ENCODE assay signal across 9 mouse cellular contexts in the genomic region with DNA sequence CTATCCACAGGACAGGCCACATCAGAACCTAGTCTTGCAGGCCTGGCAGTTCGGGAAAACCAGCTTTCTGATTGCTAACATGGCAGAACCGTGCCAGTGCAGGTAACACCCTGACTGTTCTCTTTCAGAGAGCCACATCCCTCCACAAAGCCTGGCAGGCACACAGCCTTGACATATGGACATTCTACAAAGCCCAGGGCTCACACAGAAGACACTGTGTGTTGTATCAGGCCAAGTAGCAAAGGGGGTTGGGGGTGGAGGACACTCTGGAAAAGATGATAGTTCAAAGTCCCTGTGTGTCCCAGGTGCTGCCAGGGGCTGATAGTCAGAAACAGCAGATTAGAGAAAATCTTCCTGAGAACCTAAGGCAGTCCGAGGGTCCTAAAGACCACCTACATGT. TPM values are rescaled to one million over a fixed set of nuclear protein-coding genes. Genes with fewer than 3 reads are reported as not detected.
DNase-seq lines count a peak whose midpoint lies in the region; ATAC-seq and TF ChIP-seq lines count a peak whose summit lies in the region.
"Had no signal": no experiment of that assay in that cellular context is flagged by ENCODE, and none has a peak within 500 bp of the region (broad histone marks: within the 10 kb centered on the region; RNA-seq: fewer than 3 reads in every experiment).

No protein-coding gene starts in this region.

- no peak for TF ChIP-seq CTCF in brain, embryonic 14.5 days (IDR thresholded peaks at IDR 0.05; ENCODE audit: borderline replicate concordance, extremely low read depth, insufficient read depth, insufficient read length)

- no peaks in the 10 kb centered on the region for H3K36me3 ChIP-seq in forebrain, embryonic 15.5 days
- H3K36me3 ChIP-seq in forebrain, embryonic 11.5 days (ENCODE audit: control insufficient read depth, insufficient read depth, low read length), result no peaks in the 10 kb centered on the region
- no peaks in the 10 kb centered on the region for H3K36me3 ChIP-seq in limb, embryonic 12.5 days
- H3K36me3 ChIP-seq in limb, embryonic 10.5 days, result no peaks in the 10 kb centered on the region
- no peaks in the 10 kb centered on the region for H3K36me3 ChIP-seq in kidney, embryonic 14.5 days (ENCODE audit: control insufficient read depth, insufficient read depth, low read length)
- H3K36me3 ChIP-seq: heart, embryonic 13.5 days had no signal

- H3K4me1 ChIP-seq in forebrain, embryonic 15.5 days, result peaks cover 44% of the 10 kb centered on the region
- peaks cover 6% of the 10 kb centered on the region; the same call in 1 of the 2 replicates for H3K4me1 ChIP-seq in forebrain, embryonic 11.5 days (replicated peaks; ENCODE audit: control insufficient read depth, insufficient read depth, low read length)
- peaks cover 36% of the 10 kb centered on the region for H3K4me1 ChIP-seq in limb, embryonic 12.5 days (replicated peaks)
- peaks cover 33% of the 10 kb centered on the region for H3K4me1 ChIP-seq in limb, embryonic 10.5 days
- H3K4me1 ChIP-seq in kidney, embryonic 14.5 days (ENCODE audit: control insufficient read depth, insufficient read depth, low read length), result peaks cover 34% of the 10 kb centered on the region

- TF ChIP-seq POLR2A in brain, embryonic 14.5 days (IDR thresholded peaks at IDR 0.05; ENCODE audit: borderline replicate concordance, extremely low read depth, insufficient read depth, insufficient read length, poor library complexity, severe bottlenecking), result no peak

- no peaks in the 10 kb centered on the region for H3K27me3 ChIP-seq in forebrain, embryonic 15.5 days
- no peaks in the 10 kb centered on the region for H3K27me3 ChIP-seq in forebrain, embryonic 11.5 days (ENCODE audit: control insufficient read depth, insufficient read depth, low read length)
- no peaks in the 10 kb centered on the region for H3K27me3 ChIP-seq in limb, embryonic 12.5 days
- H3K27me3 ChIP-seq in limb, embryonic 10.5 days (ENCODE audit: low read depth, poor library complexity, severe bottlenecking), result no peaks in the 10 kb centered on the region
- no peaks in the 10 kb centered on the region for H3K27me3 ChIP-seq in kidney, embryonic 14.5 days (ENCODE audit: control insufficient read depth, insufficient read depth, low read length)
- H3K27me3 ChIP-seq: heart, embryonic 13.5 days had no signal

- no peak for DNase-seq in forebrain, embryonic 11.5 days (ENCODE audit: low spot score)
- no peak for DNase-seq in limb, embryonic 10.5 days (ENCODE audit: low spot score)
- peak; percentile 27 for DNase-seq in brain, embryonic 14.5 days (ENCODE audit: low read depth)
- no peak for DNase-seq in yolk sac, embryonic 10.5 days (ENCODE audit: low spot score)
- DNase-seq in Muller cell, postnatal 12 days (ENCODE audit: inconsistent ontology term), result no peak

- H3K4me3 ChIP-seq in forebrain, embryonic 15.5 days, result no peak overlapping the region
- no peak overlapping the region for H3K4me3 ChIP-seq in forebrain, embryonic 11.5 days (ENCODE audit: low read depth, low read length)
- no peak overlapping the region for H3K4me3 ChIP-seq in limb, embryonic 12.5 days (replicated peaks)
- no peak overlapping the region for H3K4me3 ChIP-seq in limb, embryonic 10.5 days
- H3K4me3 ChIP-seq in kidney, embryonic 14.5 days (ENCODE audit: low read length), result no peak overlapping the region
- H3K4me3 ChIP-seq: heart, embryonic 13.5 days had no signal

- 51% methylated on average over 3 of the region's 3 CpGs for WGBS in forebrain, embryonic 15.5 days
- 77% methylated on average over 3 of the region's 3 CpGs for WGBS in forebrain, embryonic 11.5 days
- 86% methylated on average over 3 of the region's 3 CpGs for WGBS in limb, embryonic 12.5 days
- WGBS in limb, embryonic 10.5 days, result 78% methylated on average over 3 of the region's 3 CpGs
- 85% methylated on average over 3 of the region's 3 CpGs for WGBS in kidney, embryonic 14.5 days

- H3K4me2 ChIP-seq in forebrain, embryonic 15.5 days (replicated peaks), result no peak overlapping the region
- no peak overlapping the region for H3K4me2 ChIP-seq in forebrain, embryonic 11.5 days (ENCODE audit: low read depth, low read length, severe bottlenecking)
- no peak overlapping the region for H3K4me2 ChIP-seq in limb, embryonic 12.5 days
- no peak overlapping the region for H3K4me2 ChIP-seq in kidney, embryonic 14.5 days (replicated peaks; ENCODE audit: low read depth, low read length)
- H3K4me2 ChIP-seq: heart, embryonic 13.5 days had no signal

- H3K27ac ChIP-seq in forebrain, embryonic 15.5 days (replicated peaks), result peak overlapping the region; percentile 27
- no peak overlapping the region for H3K27ac ChIP-seq in forebrain, embryonic 11.5 days (ENCODE audit: low read depth, low read length)
- 0 out of 2 replicates have a peak overlapping the region, but pooled peaks have one; percentile 45 for H3K27ac ChIP-seq in limb, embryonic 12.5 days
- no peak overlapping the region for H3K27ac ChIP-seq in limb, embryonic 10.5 days
- peak overlapping the region; percentile 47; the same call in 1 of the 2 replicates for H3K27ac ChIP-seq in kidney, embryonic 14.5 days (ENCODE audit: low read depth, low read length)
- H3K27ac ChIP-seq: heart, embryonic 13.5 days had no signal

- H3K9ac ChIP-seq in forebrain, embryonic 15.5 days (replicated peaks), result no peak overlapping the region
- H3K9ac ChIP-seq in forebrain, embryonic 11.5 days (ENCODE audit: low read length), result no peak overlapping the region
- H3K9ac ChIP-seq in limb, embryonic 12.5 days (replicated peaks), result no peak overlapping the region
- no peak overlapping the region for H3K9ac ChIP-seq in kidney, embryonic 14.5 days (ENCODE audit: low read depth, low read length)
- H3K9ac ChIP-seq: heart, embryonic 13.5 days had no signal

- no peaks in the 10 kb centered on the region for H3K9me3 ChIP-seq in forebrain, embryonic 15.5 days
- H3K9me3 ChIP-seq in forebrain, embryonic 11.5 days (ENCODE audit: control insufficient read depth, low read length), result no peaks in the 10 kb centered on the region
- H3K9me3 ChIP-seq in limb, embryonic 12.5 days, result no peaks in the 10 kb centered on the region
- H3K9me3 ChIP-seq in limb, embryonic 10.5 days (replicated peaks), result no peaks in the 10 kb centered on the region
- 0 out of 2 replicates have a peak, but pooled peaks cover 4% of the 10 kb centered on the region for H3K9me3 ChIP-seq in kidney, embryonic 14.5 days (ENCODE audit: control insufficient read depth, low read length)
- H3K9me3 ChIP-seq: heart, embryonic 13.5 days had no signal

- ATAC-seq in forebrain, embryonic 15.5 days (replicated peaks), result no peak
- ATAC-seq in forebrain, embryonic 11.5 days (replicated peaks; ENCODE audit: low FRiP score), result no peak
- no peak for ATAC-seq in limb, embryonic 12.5 days (ENCODE audit: insufficient number of reproducible peaks, insufficient read depth, low FRiP score, low TSS enrichment, low read depth)
- ATAC-seq in kidney, embryonic 14.5 days (ENCODE audit: low FRiP score, low TSS enrichment), result no peak

RNA-seq across cellular contexts. Expression of gene E030018B13Rik, which starts 9.8 kb away (rescaled TPM):
- 0.31 and 0.39 TPM in 2 replicates for polyA plus RNA-seq in forebrain, embryonic 15.5 days (2015; fragmentation: Nextera tagmentation; extraction: Ambion mirVana)
- not detected in 2 replicates for polyA plus RNA-seq in forebrain, embryonic 11.5 days (2014; fragmentation: Nextera tagmentation; extraction: Ambion mirVana)
- not detected in 2 replicates for polyA plus RNA-seq in limb, embryonic 12.5 days (2016; fragmentation: Nextera tagmentation; extraction: Ambion mirVana)
- not detected in 2 replicates for polyA plus RNA-seq in limb, embryonic 10.5 days (2016; fragmentation: Nextera tagmentation; extraction: Ambion mirVana)
- not detected in 2 replicates for polyA plus RNA-seq in brain, embryonic 14.5 days (2012; rRNA removed)
- polyA plus RNA-seq in kidney, embryonic 14.5 days (2014; fragmentation: Nextera tagmentation; extraction: Ambion mirVana), result 0.35 TPM in 1 of 2 replicates, not detected in the other
- polyA plus RNA-seq: heart, embryonic 13.5 days had no signal

RNA-seq across cellular contexts. Expression of gene Klf13, which starts 12.2 kb away (rescaled TPM):
- polyA plus RNA-seq in forebrain, embryonic 15.5 days (2015; fragmentation: Nextera tagmentation; extraction: Ambion mirVana), result 34.7 and 34.8 TPM in 2 replicates
- polyA plus RNA-seq in forebrain, embryonic 11.5 days (2014; fragmentation: Nextera tagmentation; extraction: Ambion mirVana), result 26.6 and 28.1 TPM in 2 replicates
- 16.9 and 17.0 TPM in 2 replicates for polyA plus RNA-seq in limb, embryonic 12.5 days (2016; fragmentation: Nextera tagmentation; extraction: Ambion mirVana)
- 17.2 and 17.9 TPM in 2 replicates for polyA plus RNA-seq in limb, embryonic 10.5 days (2016; fragmentation: Nextera tagmentation; extraction: Ambion mirVana)
- 12.4 and 19.8 TPM in 2 replicates for polyA plus RNA-seq in brain, embryonic 14.5 days (2012; rRNA removed)
- 23.0 and 23.2 TPM in 2 replicates for polyA plus RNA-seq in kidney, embryonic 14.5 days (2014; fragmentation: Nextera tagmentation; extraction: Ambion mirVana)

Comparison
In these comparisons a context has a peak if more than half of its experiments do, and no peak if none do; other contexts are left out.
1. H3K27ac ChIP-seq: peak in forebrain, embryonic 15.5 days (single experiment), limb, embryonic 12.5 days (single experiment) and kidney, embryonic 14.5 days (single experiment); none in forebrain, embryonic 11.5 days (single experiment) and limb, embryonic 10.5 days (single experiment).